14 mouse cellular contexts compared by ENCODE assay signal in genomic region chr2:180234353-180234752, GRCm38 (mm10). TPM values are rescaled to one million over a fixed set of nuclear protein-coding genes. Genes with fewer than 3 reads are reported as not detected.
DNase-seq lines count a peak whose midpoint lies in the region; ATAC-seq and TF ChIP-seq lines count a peak whose summit lies in the region.
"Had no signal": no experiment of that assay in that cellular context is flagged by ENCODE, and none has a peak within 500 bp of the region (broad histone marks: within the 10 kb centered on the region; RNA-seq: fewer than 3 reads in every experiment).

No protein-coding gene starts in this region.

- no peak for TF ChIP-seq CTCF in forebrain, postnatal 0 days (IDR thresholded peaks at IDR 0.05; ENCODE audit: low read depth)

- peaks cover 47% of the 10 kb centered on the region for H3K4me1 ChIP-seq in kidney, embryonic 15.5 days
- H3K4me1 ChIP-seq in ES-E14 (ENCODE audit: control insufficient read depth in 2 of 2, insufficient read depth in 2 of 2, low read length in 2 of 2, poor library complexity in 1 of 2), result peaks cover 12 to 43% of the 10 kb centered on the region in 2 experiments
- H3K4me1 ChIP-seq in embryonic facial prominence, embryonic 10.5 days, result peaks cover 39% of the 10 kb centered on the region
- peaks cover 9% of the 10 kb centered on the region for H3K4me1 ChIP-seq in limb, embryonic 14.5 days (ENCODE audit: control insufficient read depth, insufficient read depth, low read length)
- no peaks in the 10 kb centered on the region for H3K4me1 ChIP-seq in forebrain, postnatal 0 days (ENCODE audit: insufficient read depth)
- H3K4me1 ChIP-seq in forebrain, embryonic 12.5 days, result peaks cover 7% of the 10 kb centered on the region

- 83% methylated on average over 8 of the region's 8 CpGs for WGBS in kidney, embryonic 15.5 days
- 93% methylated on average over 8 of the region's 8 CpGs for WGBS in embryonic facial prominence, embryonic 10.5 days
- WGBS in limb, embryonic 14.5 days, result 94% methylated on average over 8 of the region's 8 CpGs
- WGBS in forebrain, postnatal 0 days, result 94% methylated on average over 8 of the region's 8 CpGs
- WGBS in forebrain, embryonic 12.5 days, result 92% methylated on average over 8 of the region's 8 CpGs

- no peaks in the 10 kb centered on the region for H3K36me3 ChIP-seq in kidney, embryonic 15.5 days
- no peaks in the 10 kb centered on the region for H3K36me3 ChIP-seq in ES-E14 (ENCODE audit: control insufficient read depth, insufficient read depth, low read length, poor library complexity, severe bottlenecking)
- no peaks in the 10 kb centered on the region for H3K36me3 ChIP-seq in embryonic facial prominence, embryonic 10.5 days (replicated peaks)
- no peaks in the 10 kb centered on the region for H3K36me3 ChIP-seq in limb, embryonic 14.5 days (ENCODE audit: control insufficient read depth, insufficient read depth, low read length)
- H3K36me3 ChIP-seq in forebrain, postnatal 0 days (ENCODE audit: insufficient read depth), result no peaks in the 10 kb centered on the region
- no peaks in the 10 kb centered on the region for H3K36me3 ChIP-seq in forebrain, embryonic 12.5 days (replicated peaks)

- no peak overlapping the region for H3K4me2 ChIP-seq in kidney, embryonic 15.5 days
- no peak overlapping the region for H3K4me2 ChIP-seq in limb, embryonic 14.5 days (replicated peaks; ENCODE audit: low read depth, low read length, severe bottlenecking)
- no peak overlapping the region for H3K4me2 ChIP-seq in forebrain, postnatal 0 days (ENCODE audit: low read depth)
- H3K4me2 ChIP-seq in forebrain, embryonic 12.5 days, result no peak overlapping the region

- no peak overlapping the region for H3K4me3 ChIP-seq in kidney, embryonic 15.5 days (replicated peaks)
- peak overlapping the region; percentile 50 to 55 for H3K4me3 ChIP-seq in ES-E14 (ENCODE audit: insufficient read depth in 1 of 2, low read depth in 1 of 2, low read length in 2 of 2, poor library complexity in 1 of 2, severe bottlenecking in 1 of 2)
- H3K4me3 ChIP-seq in embryonic facial prominence, embryonic 10.5 days, result no peak overlapping the region
- no peak overlapping the region for H3K4me3 ChIP-seq in limb, embryonic 14.5 days (replicated peaks; ENCODE audit: low read length)
- H3K4me3 ChIP-seq in forebrain, postnatal 0 days (ENCODE audit: low read depth, low read length), result no peak overlapping the region
- no peak overlapping the region for H3K4me3 ChIP-seq in forebrain, embryonic 12.5 days (replicated peaks)
- H3K4me3 ChIP-seq: gastrocnemius, adult 2 months had no signal

- ATAC-seq in kidney, embryonic 15.5 days (replicated peaks; ENCODE audit: low FRiP score), result no peak
- no peak for ATAC-seq in limb, embryonic 14.5 days (ENCODE audit: low FRiP score, low read depth)
- no peak for ATAC-seq in forebrain, postnatal 0 days
- no peak for ATAC-seq in forebrain, embryonic 12.5 days (ENCODE audit: low FRiP score)
- ATAC-seq: hindbrain, postnatal 0 days; midbrain, embryonic 16.5 days had no signal

- H3K9ac ChIP-seq in kidney, embryonic 15.5 days, result no peak overlapping the region
- H3K9ac ChIP-seq in ES-E14 (ENCODE audit: insufficient read depth, low read depth, low read length, poor library complexity, severe bottlenecking), result peak overlapping the region; percentile 75
- H3K9ac ChIP-seq in limb, embryonic 14.5 days (ENCODE audit: low read depth, low read length, severe bottlenecking), result no peak overlapping the region
- no peak overlapping the region for H3K9ac ChIP-seq in forebrain, postnatal 0 days
- H3K9ac ChIP-seq in forebrain, embryonic 12.5 days, result no peak overlapping the region
- H3K9ac ChIP-seq: liver, embryonic 14.5 days had no signal

- H3K9me3 ChIP-seq in kidney, embryonic 15.5 days (replicated peaks), result no peaks in the 10 kb centered on the region
- no peaks in the 10 kb centered on the region for H3K9me3 ChIP-seq in ES-E14 (ENCODE audit: control insufficient read depth, insufficient read depth, low read depth, low read length)
- H3K9me3 ChIP-seq in embryonic facial prominence, embryonic 10.5 days, result no peaks in the 10 kb centered on the region
- H3K9me3 ChIP-seq in limb, embryonic 14.5 days (ENCODE audit: control insufficient read depth, low read length), result no peaks in the 10 kb centered on the region
- H3K9me3 ChIP-seq in forebrain, postnatal 0 days (ENCODE audit: low read length), result no peaks in the 10 kb centered on the region
- H3K9me3 ChIP-seq in forebrain, embryonic 12.5 days, result no peaks in the 10 kb centered on the region

- no peaks in the 10 kb centered on the region for H3K27me3 ChIP-seq in kidney, embryonic 15.5 days
- no peaks in the 10 kb centered on the region for H3K27me3 ChIP-seq in embryonic facial prominence, embryonic 10.5 days (replicated peaks; ENCODE audit: low read depth, poor library complexity, severe bottlenecking)
- H3K27me3 ChIP-seq in limb, embryonic 14.5 days (ENCODE audit: control insufficient read depth, insufficient read depth, low read length), result no peaks in the 10 kb centered on the region
- no peaks in the 10 kb centered on the region for H3K27me3 ChIP-seq in forebrain, postnatal 0 days (ENCODE audit: insufficient read depth, low read length)
- H3K27me3 ChIP-seq in forebrain, embryonic 12.5 days, result no peaks in the 10 kb centered on the region; the same call in 1 of the 2 replicates

- no peak for TF ChIP-seq POLR2A in limb, embryonic 14.5 days (IDR thresholded peaks at IDR 0.05; ENCODE audit: borderline replicate concordance, extremely low read depth, insufficient read depth, insufficient read length)

- DNase-seq in kidney, postnatal 10 days, result no peak
- no peak for DNase-seq in ES-E14 (ENCODE audit: low read depth, low spot score)
- no peak for DNase-seq in embryonic facial prominence, embryonic 10.5 days (ENCODE audit: low spot score)
- DNase-seq in limb, embryonic 14.5 days (ENCODE audit: low spot score), result no peak
- DNase-seq in forebrain, postnatal 0 days, result no peak
- DNase-seq: cerebellum, postnatal 25 days; gastrocnemius, adult 2 months had no signal

- H3K27ac ChIP-seq in kidney, embryonic 15.5 days, result peak overlapping the region; percentile 87
- peak overlapping the region; percentile 94 for H3K27ac ChIP-seq in ES-E14 (ENCODE audit: insufficient read depth, low read depth, low read length, poor library complexity, severe bottlenecking)
- H3K27ac ChIP-seq in embryonic facial prominence, embryonic 10.5 days (replicated peaks), result 0 out of 2 replicates have a peak overlapping the region, but pooled peaks have one; percentile 70
- peak overlapping the region; percentile 70; the same call in 1 of the 2 replicates for H3K27ac ChIP-seq in limb, embryonic 14.5 days (replicated peaks; ENCODE audit: low read depth, low read length)
- H3K27ac ChIP-seq in forebrain, postnatal 0 days (ENCODE audit: low read depth, low read length), result no peak overlapping the region
- no peak overlapping the region for H3K27ac ChIP-seq in forebrain, embryonic 12.5 days
- H3K27ac ChIP-seq: gastrocnemius, adult 2 months; hindbrain, postnatal 0 days; liver, embryonic 14.5 days had no signal

- in situ Hi-C loops in ES-E14 (cut with MboI; ENCODE audit: low sequenced_read_pairs in 2 of 2, unreplicated experiment in 2 of 2), result no loop called here

TF ChIP-seq in ES-E14, 5 proteins besides CTCF, POLR2A, EP300 and RAD21 (continues in another document):
- no peak for TF ChIP-seq CHD2 (IDR thresholded peaks at IDR 0.05; ENCODE audit: low read depth, low read length)

RNA-seq across cellular contexts. Expression of gene Lama5, which starts 8.7 kb away (rescaled TPM):
- 40.6 and 46.7 TPM in 2 replicates for polyA plus RNA-seq in kidney, embryonic 15.5 days (2015; fragmentation: Nextera tagmentation; extraction: Ambion mirVana)
- total RNA-seq in ES-E14 (2012; rRNA removed), result 291 and 497 TPM in 2 replicates
- polyA plus RNA-seq in embryonic facial prominence, embryonic 10.5 days (2016; fragmentation: Nextera tagmentation; extraction: Ambion mirVana), result 19.6 and 25.3 TPM in 2 replicates
- polyA plus RNA-seq in limb, embryonic 14.5 days (2012; rRNA removed), result 47.3 and 56.7 TPM in 2 replicates
- 30.4 and 31.2 TPM in 2 replicates for polyA plus RNA-seq in limb, embryonic 14.5 days (2014; fragmentation: Nextera tagmentation; extraction: Ambion mirVana)
- total RNA-seq in forebrain, postnatal 0 days (2014; rRNA removed), result 3.5 and 8.9 TPM in 2 replicates
- 1.4 and 1.7 TPM in 2 replicates for polyA plus RNA-seq in forebrain, postnatal 0 days (2015; fragmentation: Nextera tagmentation; extraction: Ambion mirVana)
- polyA plus RNA-seq in forebrain, embryonic 12.5 days (2016; fragmentation: Nextera tagmentation; extraction: Ambion mirVana), result 4.9 and 5.1 TPM in 2 replicates

RNA-seq across cellular contexts. Expression of gene Rps21, which starts 22.8 kb away (rescaled TPM):
- 637 and 713 TPM in 2 replicates for polyA plus RNA-seq in kidney, embryonic 15.5 days (2015; fragmentation: Nextera tagmentation; extraction: Ambion mirVana)
- total RNA-seq in ES-E14 (2012; rRNA removed), result 4,130 and 4,285 TPM in 2 replicates
- polyA plus RNA-seq in embryonic facial prominence, embryonic 10.5 days (2016; fragmentation: Nextera tagmentation; extraction: Ambion mirVana), result 569 and 585 TPM in 2 replicates
- 3,975 and 4,219 TPM in 2 replicates for polyA plus RNA-seq in limb, embryonic 14.5 days (2012; rRNA removed)
- polyA plus RNA-seq in limb, embryonic 14.5 days (2014; fragmentation: Nextera tagmentation; extraction: Ambion mirVana), result 716 and 729 TPM in 2 replicates
- total RNA-seq in forebrain, postnatal 0 days (2014; rRNA removed), result 848 and 1,386 TPM in 2 replicates
- polyA plus RNA-seq in forebrain, postnatal 0 days (2015; fragmentation: Nextera tagmentation; extraction: Ambion mirVana), result 439 and 570 TPM in 2 replicates
- polyA plus RNA-seq in forebrain, embryonic 12.5 days (2016; fragmentation: Nextera tagmentation; extraction: Ambion mirVana), result 464 and 488 TPM in 2 replicates

RNA-seq across cellular contexts. Expression of gene Cables2, which starts 38.9 kb away (rescaled TPM):
- polyA plus RNA-seq in kidney, embryonic 15.5 days (2015; fragmentation: Nextera tagmentation; extraction: Ambion mirVana), result 11.8 and 12.3 TPM in 2 replicates
- total RNA-seq in ES-E14 (2012; rRNA removed), result 13.4 and 15.5 TPM in 2 replicates
- polyA plus RNA-seq in embryonic facial prominence, embryonic 10.5 days (2016; fragmentation: Nextera tagmentation; extraction: Ambion mirVana), result 12.7 and 13.2 TPM in 2 replicates
- 37.7 and 45.8 TPM in 2 replicates for polyA plus RNA-seq in limb, embryonic 14.5 days (2012; rRNA removed)
- polyA plus RNA-seq in limb, embryonic 14.5 days (2014; fragmentation: Nextera tagmentation; extraction: Ambion mirVana), result 22.5 and 23.4 TPM in 2 replicates
- total RNA-seq in forebrain, postnatal 0 days (2014; rRNA removed), result 46.6 and 58.8 TPM in 2 replicates
- 21.1 and 28.4 TPM in 2 replicates for polyA plus RNA-seq in forebrain, postnatal 0 days (2015; fragmentation: Nextera tagmentation; extraction: Ambion mirVana)
- polyA plus RNA-seq in forebrain, embryonic 12.5 days (2016; fragmentation: Nextera tagmentation; extraction: Ambion mirVana), result 17.7 and 20.8 TPM in 2 replicates

RNA-seq across cellular contexts. Expression of gene Rbbp8nl, which starts 55.3 kb away (rescaled TPM):
- 0.84 and 0.87 TPM in 2 replicates for polyA plus RNA-seq in kidney, embryonic 15.5 days (2015; fragmentation: Nextera tagmentation; extraction: Ambion mirVana)
- total RNA-seq in ES-E14 (2012; rRNA removed), result 0.54 and 1.4 TPM in 2 replicates
- 0.92 and 1.7 TPM in 2 replicates for polyA plus RNA-seq in embryonic facial prominence, embryonic 10.5 days (2016; fragmentation: Nextera tagmentation; extraction: Ambion mirVana)
- polyA plus RNA-seq in limb, embryonic 14.5 days (2012; rRNA removed), result 2.0 and 2.3 TPM in 2 replicates
- 1.0 and 1.3 TPM in 2 replicates for polyA plus RNA-seq in limb, embryonic 14.5 days (2014; fragmentation: Nextera tagmentation; extraction: Ambion mirVana)
- total RNA-seq in forebrain, postnatal 0 days (2014; rRNA removed), result not detected in 2 replicates
- polyA plus RNA-seq in forebrain, postnatal 0 days (2015; fragmentation: Nextera tagmentation; extraction: Ambion mirVana), result not detected in 2 replicates
- 0.10 and 0.13 TPM in 2 replicates for polyA plus RNA-seq in forebrain, embryonic 12.5 days (2016; fragmentation: Nextera tagmentation; extraction: Ambion mirVana)
- total RNA-seq: gastrocnemius, adult 2 months; hindbrain, postnatal 0 days; layer of hippocampus, adult 8-10 months had no signal
- polyA plus RNA-seq: hindbrain, postnatal 0 days; midbrain, embryonic 16.5 days; neural tube, embryonic 14.5 days had no signal

Comparison
In these comparisons a context has a peak if more than half of its experiments do, and no peak if none do; other contexts are left out.
1. H3K27ac ChIP-seq: peak in kidney, embryonic 15.5 days (single experiment), ES-E14 (single experiment), embryonic facial prominence, embryonic 10.5 days (single experiment) and limb, embryonic 14.5 days (single experiment); none in forebrain, postnatal 0 days (single experiment) and forebrain, embryonic 12.5 days (single experiment).
2. H3K4me3 ChIP-seq: peak in ES-E14 (2 of 2); none in kidney, embryonic 15.5 days (single experiment), embryonic facial prominence, embryonic 10.5 days (single experiment), limb, embryonic 14.5 days (single experiment), forebrain, postnatal 0 days (single experiment) and forebrain, embryonic 12.5 days (single experiment).